Mouse (Mus musculus): Measurements from ENCODE around the gene Ddah1. TPM values are rescaled to one million over a fixed set of nuclear protein-coding genes. Genes with fewer than 3 reads are reported as not detected.

The Ddah1 gene
- polyA plus RNA-seq, 1 experiment from 2014 or later: 145 TPM

- WGBS: 68% methylated on average over 7 of the region's 7 CpGs
- H3K27ac ChIP-seq (ENCODE audit: low read length): no peak overlapping the region
These were observed 171.3 kb downstream of the Ddah1 start for GRCm38 (mm10) chr3:145929525-145930400.

GRCm38 (mm10) chr3:145933845-145934244, 175.4 kb downstream of the Ddah1 start:
- H3K27me3 ChIP-seq (replicated peaks; ENCODE audit: control insufficient read depth, insufficient read depth, low read length): no peaks in the 10 kb centered on the region
- H3K36me3 ChIP-seq (ENCODE audit: control insufficient read depth, insufficient read depth): peaks cover 3% of the 10 kb centered on the region; the same call in 1 of the 2 replicates
- H3K4me1 ChIP-seq (replicated peaks; ENCODE audit: control insufficient read depth, insufficient read depth, low read length): peaks cover 6% of the 10 kb centered on the region
- no peak overlapping the region for H3K27ac ChIP-seq (ENCODE audit: low read length)
- H3K9ac ChIP-seq (replicated peaks; ENCODE audit: low read depth, low read length): no peak overlapping the region
- WGBS: 86% methylated on average over 9 of the region's 9 CpGs
- H3K4me2 ChIP-seq (ENCODE audit: low read length): no peak overlapping the region
- ATAC-seq: no peak
- no peak overlapping the region for H3K4me3 ChIP-seq (replicated peaks; ENCODE audit: low read length)
- no peaks in the 10 kb centered on the region for H3K9me3 ChIP-seq (ENCODE audit: control insufficient read depth, low read length)

More at GRCm38 (mm10) chr3:145929525-145930400, 171.3 kb downstream of the Ddah1 start:
- ATAC-seq: no peak
- Histone ChIP-seq H3K9ac (replicated peaks; ENCODE audit: low read depth, low read length) (no peak overlapping the region), H3K4me1 (replicated peaks; ENCODE audit: control insufficient read depth, insufficient read depth, low read length) (peaks cover 11% of the 10 kb centered on the region), H3K27me3 (replicated peaks; ENCODE audit: control insufficient read depth, insufficient read depth, low read length) (no peaks in the 10 kb centered on the region), H3K4me2 (ENCODE audit: low read length) (no peak overlapping the region), H3K4me3 (replicated peaks; ENCODE audit: low read length) (no peak overlapping the region), H3K36me3 (ENCODE audit: control insufficient read depth, insufficient read depth) (peaks cover 3% of the 10 kb centered on the region; the same call in 1 of the 2 replicates), H3K9me3 (ENCODE audit: control insufficient read depth, low read length) (no peaks in the 10 kb centered on the region)

- H3K27ac ChIP-seq (ENCODE audit: low read length): peak within 1 kb of the TSS; percentile 75
- 1% methylated on average over 63 of the region's 70 CpGs for WGBS
- H3K36me3 ChIP-seq (ENCODE audit: control insufficient read depth, insufficient read depth): peaks cover 7% of the 10 kb centered on the region
- H3K9me3 ChIP-seq (ENCODE audit: control insufficient read depth, low read length): no peaks in the 10 kb centered on the region
- H3K9ac ChIP-seq (replicated peaks; ENCODE audit: low read depth, low read length): peak within 1 kb of the TSS; percentile 94
- peak within 1 kb of the TSS; percentile 92 for H3K4me3 ChIP-seq (replicated peaks; ENCODE audit: low read length)
- H3K27me3 ChIP-seq (replicated peaks; ENCODE audit: control insufficient read depth, insufficient read depth, low read length): no peaks in the 10 kb centered on the region
- peaks cover 35% of the 10 kb centered on the region for H3K4me1 ChIP-seq (replicated peaks; ENCODE audit: control insufficient read depth, insufficient read depth, low read length)
- ATAC-seq: peak; percentile 97
- peak within 1 kb of the TSS; percentile 82 for H3K4me2 ChIP-seq (ENCODE audit: low read length)
These were observed 179.3 kb downstream of the Ddah1 start, which contains the start of gene 2410004B18Rik for GRCm38 (mm10) chr3:145937505-145938404. 2410004B18Rik (plus strand) TSS chr3:145938014.

GRCm38 (mm10) chr3:145938405-145939349, 180.2 kb downstream of the Ddah1 start:
- peaks cover 36% of the 10 kb centered on the region for H3K4me1 ChIP-seq (replicated peaks; ENCODE audit: control insufficient read depth, insufficient read depth, low read length)
- WGBS: 15% methylated on average over 50 of the region's 50 CpGs
- ATAC-seq: no peak
- H3K9ac ChIP-seq (replicated peaks; ENCODE audit: low read depth, low read length): peak overlapping the region; percentile 94
- H3K27me3 ChIP-seq (replicated peaks; ENCODE audit: control insufficient read depth, insufficient read depth, low read length): no peaks in the 10 kb centered on the region
- H3K27ac ChIP-seq (ENCODE audit: low read length): peak overlapping the region; percentile 75
- peak overlapping the region; percentile 82 for H3K4me2 ChIP-seq (ENCODE audit: low read length)
- peak overlapping the region; percentile 92 for H3K4me3 ChIP-seq (replicated peaks; ENCODE audit: low read length)
- peaks cover 5% of the 10 kb centered on the region for H3K36me3 ChIP-seq (ENCODE audit: control insufficient read depth, insufficient read depth)
- H3K9me3 ChIP-seq (ENCODE audit: control insufficient read depth, low read length): no peaks in the 10 kb centered on the region

GRCm38 (mm10) chr3:145939402-145939801, 180.9 kb downstream of the Ddah1 start:
- no peak for ATAC-seq
- Histone ChIP-seq H3K9ac (replicated peaks; ENCODE audit: low read depth, low read length) (no peak overlapping the region), H3K4me2 (ENCODE audit: low read length) (peak overlapping the region; percentile 82), H3K36me3 (ENCODE audit: control insufficient read depth, insufficient read depth) (peaks cover 6% of the 10 kb centered on the region), H3K27me3 (replicated peaks; ENCODE audit: control insufficient read depth, insufficient read depth, low read length) (no peaks in the 10 kb centered on the region), H3K9me3 (ENCODE audit: control insufficient read depth, low read length) (no peaks in the 10 kb centered on the region), H3K27ac (ENCODE audit: low read length) (no peak overlapping the region), H3K4me1 (replicated peaks; ENCODE audit: control insufficient read depth, insufficient read depth, low read length) (peaks cover 36% of the 10 kb centered on the region), H3K4me3 (replicated peaks; ENCODE audit: low read length) (no peak overlapping the region)
- 84% methylated on average over 12 of the region's 12 CpGs for WGBS

- 80% methylated on average over 4 of the region's 4 CpGs for whole genome bisulfite sequencing
- no peaks in the 10 kb centered on the region for H3K9me3 ChIP-seq (ENCODE audit: control insufficient read depth, low read length)
- H3K4me3 ChIP-seq (replicated peaks; ENCODE audit: low read length): no peak overlapping the region
- ATAC-seq: no peak
- H3K36me3 ChIP-seq (ENCODE audit: control insufficient read depth, insufficient read depth): peaks cover 11% of the 10 kb centered on the region
- no peak overlapping the region for H3K4me2 ChIP-seq (ENCODE audit: low read length)
- no peaks in the 10 kb centered on the region for H3K27me3 ChIP-seq (replicated peaks; ENCODE audit: control insufficient read depth, insufficient read depth, low read length)
- no peak overlapping the region for H3K27ac ChIP-seq (ENCODE audit: low read length)
- H3K4me1 ChIP-seq (replicated peaks; ENCODE audit: control insufficient read depth, insufficient read depth, low read length): peaks cover 36% of the 10 kb centered on the region
- no peak overlapping the region for H3K9ac ChIP-seq (replicated peaks; ENCODE audit: low read depth, low read length)
These were observed 181.5 kb downstream of the Ddah1 start for GRCm38 (mm10) chr3:145939971-145940370.

GRCm38 (mm10) chr3:145941971-145942370, 183.5 kb downstream of the Ddah1 start:
- 12% methylated on average over 3 of the region's 3 CpGs for WGBS
- Histone ChIP-seq H3K4me3 (replicated peaks; ENCODE audit: low read length) (no peak overlapping the region), H3K9ac (replicated peaks; ENCODE audit: low read depth, low read length) (no peak overlapping the region), H3K27me3 (replicated peaks; ENCODE audit: control insufficient read depth, insufficient read depth, low read length) (no peaks in the 10 kb centered on the region), H3K27ac (ENCODE audit: low read length) (no peak overlapping the region), H3K4me2 (ENCODE audit: low read length) (no peak overlapping the region), H3K9me3 (ENCODE audit: control insufficient read depth, low read length) (no peaks in the 10 kb centered on the region), H3K36me3 (ENCODE audit: control insufficient read depth, insufficient read depth) (peaks cover 11% of the 10 kb centered on the region), H3K4me1 (replicated peaks; ENCODE audit: control insufficient read depth, insufficient read depth, low read length) (peaks cover 36% of the 10 kb centered on the region)
- no peak for ATAC-seq

Measured in forebrain, embryonic 16.5 days (tissue).